Mouse (Mus musculus) urinary bladder, postnatal 36 days (tissue): ENCODE results near the gene F2rl2.
A peak's percentile ranks its signal among the peaks of the same experiment; 100 is the strongest.

Source experiments
- DNase-seq, 2 experiments: peaks; one replicate each; pipeline ENCODE4 v3.0.0; 2022; ENCODE audit warnings: low spot score in 2 of 2, mixed read lengths in 1 of 2

Gene F2rl2

GRCm38 (mm10) chr13:95697874-95698273 is 1.2 kb downstream of the F2rl2 start:
- no peak for DNase-seq

- DNase-seq: peak; percentile 11 to 19
These were observed 6.7 kb downstream of the F2rl2 start for GRCm38 (mm10) chr13:95703376-95703775.

- DNase-seq: no peak
These were observed 8.9 kb downstream of the F2rl2 start for GRCm38 (mm10) chr13:95705589-95705988.

- no peak for DNase-seq
These were observed 15.4 kb downstream of the F2rl2 start for GRCm38 (mm10) chr13:95712054-95712453.

GRCm38 (mm10) chr13:95712570-95713268 is 16.1 kb downstream of the F2rl2 start:
- no peak for DNase-seq

GRCm38 (mm10) chr13:95714271-95714975 is 17.8 kb downstream of the F2rl2 start:
- DNase-seq: no peak

- no peak for DNase-seq
These were observed 18.7 kb downstream of the F2rl2 start for GRCm38 (mm10) chr13:95715356-95715755.

- DNase-seq: peak; percentile 53 to 60
These were observed 22.9 kb downstream of the F2rl2 start for GRCm38 (mm10) chr13:95719320-95720232.

GRCm38 (mm10) chr13:95730491-95730890 is 33.8 kb downstream of the F2rl2 start:
- no peak for DNase-seq

GRCm38 (mm10) chr13:95739651-95740050 is 43.0 kb downstream of the F2rl2 start:
- DNase-seq: no peak

GRCm38 (mm10) chr13:95741813-95742689 is 45.4 kb downstream of the F2rl2 start:
- DNase-seq: no peak

- no peak for DNase-seq
These were observed 46.3 kb downstream of the F2rl2 start for GRCm38 (mm10) chr13:95742881-95743466.

GRCm38 (mm10) chr13:95745451-95745850 is 48.8 kb downstream of the F2rl2 start:
- no peak for DNase-seq

GRCm38 (mm10) chr13:95746509-95746908 is 49.9 kb downstream of the F2rl2 start:
- DNase-seq: peak; percentile 20 to 36

GRCm38 (mm10) chr13:95747101-95747500 is 50.4 kb downstream of the F2rl2 start:
- DNase-seq: no peak

GRCm38 (mm10) chr13:95747541-95747940 is 50.9 kb downstream of the F2rl2 start:
- DNase-seq: no peak
